Mouse (Mus musculus) liver, embryonic 18 days (tissue): ENCODE measurements around the gene Thoc2. TPM values are rescaled to one million over a fixed set of nuclear protein-coding genes. Genes with fewer than 3 reads are reported as not detected.

Experiments used
- polyA plus RNA-seq: library from polyadenylated mRNA; depleted of rRNA; stranded (reverse); fragments of >200 nt; gene quantifications from 2 replicates; pipeline ENCODE4 v1.2.3, GENCODE M21; 2012; rRNA removed

Thoc2 gene
- 13.4 and 16.5 TPM in 2 replicates for polyA plus RNA-seq

DNA sequence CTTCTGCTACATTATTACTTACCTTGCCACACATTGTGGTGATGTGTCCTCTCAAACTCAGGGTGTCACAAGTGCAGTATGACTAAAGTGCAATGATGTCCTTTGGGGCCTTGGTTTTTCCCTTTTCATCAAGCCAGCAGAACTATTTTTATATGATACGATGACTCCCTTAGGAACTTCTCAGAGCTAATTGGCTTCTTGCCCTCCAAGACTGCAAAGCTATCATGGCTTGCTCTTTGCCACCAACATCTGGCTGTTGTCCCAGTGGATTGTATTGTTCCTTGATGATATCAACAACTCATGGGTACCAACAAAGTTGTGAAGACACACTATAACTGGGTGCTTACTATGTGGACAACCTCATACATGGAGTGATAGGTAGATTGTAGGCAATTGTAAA, at the start of gene Thoc2:
Gene Thoc2, minus strand, starts transcription at position 101 of the 400 bp plus-strand sequence.

Other genes starting within 250 kb of the Thoc2 start
- gene Xiap, start 139.0 kb upstream of the Thoc2 start, polyA plus RNA-seq = 20.7 and 21.1 TPM in 2 replicates
- gene Stag2, start 228.6 kb upstream of the Thoc2 start, polyA plus RNA-seq = 16.0 and 16.6 TPM in 2 replicates